Comparison of ENCODE assay signal across 26 mouse cellular contexts in the genomic region with DNA sequence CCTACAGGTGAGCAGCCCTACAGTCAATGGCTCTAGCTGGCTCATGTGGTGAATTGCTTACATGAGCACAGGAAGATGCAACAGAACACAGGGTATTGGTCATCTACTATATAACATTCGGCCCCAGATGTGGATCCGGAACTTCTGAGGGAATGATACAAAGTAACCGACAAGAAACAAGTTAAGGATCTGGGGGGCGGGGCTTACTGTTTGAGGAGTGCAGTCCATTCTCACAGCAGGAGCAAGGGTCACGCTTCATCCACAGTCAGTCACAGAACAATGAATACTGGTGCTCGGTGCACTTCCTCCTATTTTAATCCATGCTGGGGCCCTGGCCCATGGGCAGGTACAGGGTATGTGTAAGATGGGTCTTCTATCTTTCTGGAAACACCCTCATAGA. TPM values are rescaled to one million over a fixed set of nuclear protein-coding genes. Genes with fewer than 3 reads are reported as not detected.
"Had no signal": no experiment of that assay in that cellular context is flagged by ENCODE, and none has a peak within 500 bp of the region (broad histone marks: within the 10 kb centered on the region; RNA-seq: fewer than 3 reads in every experiment).

No protein-coding gene starts in this region.

- H3K9ac ChIP-seq: heart, embryonic 12.5 days; hindbrain, embryonic 12.5 days; hindbrain, embryonic 14.5 days; kidney, embryonic 15.5 days; limb, embryonic 13.5 days; limb, embryonic 15.5 days; liver, embryonic 12.5 days; liver, embryonic 14.5 days had no signal

- ATAC-seq: hindbrain, embryonic 16.5 days; inflammation-experienced regulatory T-cells, adult 6 months; liver, embryonic 12.5 days had no signal

- H3K4me3 ChIP-seq: heart, embryonic 10.5 days; heart, embryonic 12.5 days; hindbrain, embryonic 10.5 days; hindbrain, embryonic 12.5 days; kidney, embryonic 15.5 days; limb, embryonic 13.5 days; limb, embryonic 15.5 days; liver, embryonic 12.5 days had no signal

- H3K36me3 ChIP-seq: hindbrain, embryonic 12.5 days; liver, embryonic 12.5 days had no signal

- H3K9me3 ChIP-seq: heart, embryonic 10.5 days; heart, embryonic 12.5 days; hindbrain, embryonic 10.5 days; hindbrain, embryonic 12.5 days; kidney, embryonic 15.5 days; limb, embryonic 13.5 days; limb, embryonic 15.5 days; liver, embryonic 12.5 days had no signal

- H3K4me1 ChIP-seq: heart, embryonic 12.5 days; hindbrain, embryonic 12.5 days; kidney, embryonic 15.5 days; limb, embryonic 15.5 days; liver, embryonic 12.5 days had no signal

- H3K27me3 ChIP-seq: heart, embryonic 12.5 days; hindbrain, embryonic 12.5 days; kidney, embryonic 15.5 days; limb, embryonic 13.5 days; limb, embryonic 15.5 days; liver, embryonic 12.5 days had no signal

- H3K4me2 ChIP-seq: heart, embryonic 12.5 days; hindbrain, embryonic 12.5 days; hindbrain, embryonic 14.5 days; kidney, embryonic 15.5 days; limb, embryonic 13.5 days; limb, embryonic 15.5 days; liver, embryonic 12.5 days had no signal

- H3K27ac ChIP-seq: heart, embryonic 10.5 days; hindbrain, embryonic 10.5 days; hindbrain, embryonic 12.5 days; hindbrain, embryonic 14.5 days; kidney, embryonic 15.5 days; kidney, postnatal 0 days; limb, embryonic 13.5 days; limb, embryonic 15.5 days; liver, embryonic 12.5 days; liver, embryonic 14.5 days had no signal

- DNase-seq: gastrocnemius, postnatal 10 days; gastrocnemius, postnatal 25 days; heart, adult 18-20 months; heart, postnatal 10 days; heart, postnatal 4 days; kidney, adult 11 months; kidney, adult 8-10 months; kidney, postnatal 14 days; layer of hippocampus, adult 9-11 months; layer of hippocampus, postnatal 36 days; left cerebral cortex, postnatal 4 days had no signal

RNA-seq across cellular contexts. Expression of a gene that starts 59.7 kb away (rescaled TPM):
- total RNA-seq: granulocyte monocyte progenitor cell, adult 5-6 weeks; left cerebral cortex, postnatal 4 days; liver, adult 2 months had no signal
- polyA plus RNA-seq: inflammation-experienced regulatory T-cells, adult 6 months; liver, adult 2 months had no signal
